Mouse (Mus musculus) left cerebral cortex, adult 2 months (tissue): ENCODE data around the gene Ankrd42. TPM values are rescaled to one million over a fixed set of nuclear protein-coding genes. Genes with fewer than 3 reads are reported as not detected.
A peak's percentile ranks its signal among the peaks of the same experiment; 100 is the strongest.

ENCODE experiments used
- DNase-seq, 2 experiments: peaks; one replicate each; pipeline ENCODE4 v3.0.0; 2021 to 2022; ENCODE audit warnings: low spot score in 2 of 2, mixed read lengths in 1 of 2; ENCODE audit errors: extremely low spot score in 1 of 2
- H3K27ac ChIP-seq: fragments of 200-600 bp; 2 replicates; pipeline ENCODE4 v1.8.1; 2022
- H3K4me3 ChIP-seq: fragments of 200-600 bp; 2 replicates; pipeline ENCODE4 v1.8.1; 2022
- CTCF ChIP-seq: fragments of 200-600 bp; IDR thresholded peaks from 2 replicates; pipeline ENCODE4 v1.8.1; 2022; ENCODE audit warnings: antibody characterized with exemption, mild to moderate bottlenecking, moderate library complexity
- intact Hi-C: fragments of 180-260 bp; cut with DNase I; formaldehyde crosslinking; loops from one replicate; pipeline ENCODE4 v1.15.1; 2025
- total RNA-seq, 2 experiments: library from RNA; stranded (reverse); gene quantifications; 2 replicates each; pipeline ENCODE4 v1.2.3; 2021

Ankrd42 gene
- total RNA-seq, 2 experiments from 2014 or later, result 22.2 to 22.5 TPM

- peak; percentile 53 for TF ChIP-seq CTCF
- DNase-seq, result peak; percentile 87 to 89
- Histone ChIP-seq H3K27ac (peak within 1 kb of the TSS; percentile 99), H3K4me3 (peak within 1 kb of the TSS; percentile 98)
- intact Hi-C loops, result loop anchor here (5.0 kb wide), 1 partner anchor 311 kb away; the partner anchor contains the start of genes Ddias and Prcp
These were observed 75.7 kb downstream of the Ankrd42 start, which contains the start of gene Ccdc90b for GRCm38 (mm10) chr7:92560986-92561876. Gene Ccdc90b (plus strand): TSS chr7:92561149.

GRCm38 (mm10) chr7:92558744-92559143 is 78.2 kb downstream of the Ankrd42 start:
- DNase-seq, result no peak
- Histone ChIP-seq H3K4me3 (no peak overlapping the region), H3K27ac (no peak overlapping the region)
- intact Hi-C loops, result no loop called here
- no peak for TF ChIP-seq CTCF

GRCm38 (mm10) chr7:92550990-92551392 is 86.0 kb downstream of the Ankrd42 start:
- intact Hi-C loops, result loop anchor here (2.0 kb wide), 1 partner anchor 448 kb away; no protein-coding TSS in a partner anchor
- TF ChIP-seq CTCF, result peak; percentile 77
- no peak for DNase-seq
- no peak overlapping the region for H3K4me3 ChIP-seq
- no peak overlapping the region for H3K27ac ChIP-seq

- Histone ChIP-seq H3K27ac (no peak overlapping the region), H3K4me3 (no peak overlapping the region)
- no peak for DNase-seq
- TF ChIP-seq CTCF, result no peak
- intact Hi-C loops, result loop anchor here (2.0 kb wide), 1 partner anchor 448 kb away; no protein-coding TSS in a partner anchor
These were observed 86.5 kb downstream of the Ankrd42 start for GRCm38 (mm10) chr7:92550248-92550989.

- no peak for DNase-seq
- intact Hi-C loops, result no loop called here
- H3K27ac ChIP-seq, result no peak overlapping the region
- no peak for TF ChIP-seq CTCF
- no peak overlapping the region for H3K4me3 ChIP-seq
These were observed 90.2 kb downstream of the Ankrd42 start for GRCm38 (mm10) chr7:92546763-92547162.

GRCm38 (mm10) chr7:92532351-92533036 is 104.4 kb downstream of the Ankrd42 start:
- no peak overlapping the region for H3K4me3 ChIP-seq
- H3K27ac ChIP-seq, result no peak overlapping the region
- TF ChIP-seq CTCF, result no peak
- intact Hi-C loops, result no loop called here
- no peak for DNase-seq

Other genes with a start within 250 kb of the Ankrd42 start
- gene Ccdc90b, start 76.0 kb downstream of the Ankrd42 start, total RNA-seq, result 10 to 100 TPM; 13.0 to 14.9 TPM
- 10 to 100 TPM; 52.8 to 72.0 TPM for gene Pcf11, start 32.8 kb upstream of the Ankrd42 start, total RNA-seq
- gene Rab30, start 104.5 kb upstream of the Ankrd42 start, total RNA-seq, result 10 to 100 TPM; 38.7 to 43.6 TPM
- under 1 TPM; 0.42 to 0.88 TPM for gene Ddias, start 237.1 kb upstream of the Ankrd42 start, total RNA-seq
- 10 to 100 TPM in 1 of 2 experiments, 1 to 10 TPM in 1; 9.5 to 10.1 TPM for gene Prcp, start 237.3 kb upstream of the Ankrd42 start, total RNA-seq